Mouse (Mus musculus) spleen, adult 2 months (tissue): ENCODE results near the gene S100pbp.

Experiments used
- CTCF ChIP-seq: fragments of 200-500 bp; IDR thresholded peaks from 2 replicates; pipeline ENCODE4 v1.5.1; 2011; ENCODE audit warnings: mild to moderate bottlenecking, inconsistent platforms; ENCODE audit not compliant: insufficient read depth, insufficient read length, insufficient replicate concordance; ENCODE audit errors: extremely low read depth
- POLR2A ChIP-seq: fragments of 200-500 bp; IDR thresholded peaks from 2 replicates; pipeline ENCODE4 v1.6.1; 2011; ENCODE audit warnings: low read depth, low read length, inconsistent platforms

DNA sequence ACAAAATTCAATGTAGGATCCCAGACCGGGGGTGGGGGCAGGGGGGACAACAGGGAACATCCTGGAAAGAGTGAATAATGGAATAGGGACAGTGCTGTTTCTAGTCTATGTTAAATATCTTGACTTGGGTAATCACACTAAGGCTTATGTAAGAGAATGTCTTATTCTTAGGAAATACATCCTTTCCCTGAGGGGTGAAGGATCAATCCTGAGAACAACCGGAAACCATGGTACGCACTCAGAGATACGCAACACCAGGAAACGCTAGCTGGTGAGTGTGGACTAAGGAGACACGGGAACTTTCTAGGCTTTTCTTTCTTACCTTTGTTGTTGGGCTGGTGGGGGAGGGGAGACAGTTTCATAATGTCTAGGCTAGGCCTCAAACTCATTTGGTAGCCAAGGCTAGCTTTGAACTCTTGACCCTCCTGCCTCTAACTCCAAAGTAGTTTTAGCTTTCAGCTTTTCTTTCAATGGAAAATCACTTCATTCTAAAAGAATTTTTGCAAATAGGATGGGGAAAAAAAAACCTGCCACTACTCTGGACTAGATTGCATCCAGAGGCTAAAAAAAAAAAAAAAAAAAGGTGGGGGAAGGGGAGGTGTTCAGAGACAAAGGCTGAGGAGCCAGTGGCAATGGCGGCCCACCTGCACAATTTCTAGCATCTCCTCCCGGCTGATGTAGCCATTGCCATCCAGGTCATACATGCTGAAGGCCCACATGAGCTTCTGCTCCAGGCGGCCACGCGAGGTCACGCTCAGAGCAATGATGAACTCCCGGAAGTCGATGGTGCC lies 71.6 kb downstream of the S100pbp start:
- no peak for TF ChIP-seq CTCF
- no peak for TF ChIP-seq POLR2A
